Mouse (Mus musculus) forebrain, embryonic 11.5 days (tissue): ENCODE results near the gene Tbc1d23. TPM values are rescaled to one million over a fixed set of nuclear protein-coding genes. Genes with fewer than 3 reads are reported as not detected.

ENCODE experiments used
- ATAC-seq: fragments of 200-750 bp; cut with Nextera tagmentation; replicated peaks from 2 replicates; pipeline ENCODE4 v1.8.0; 2017; ENCODE audit warnings: moderate TSS enrichment; ENCODE audit not compliant: low FRiP score
- DNase-seq: peaks from one replicate; pipeline ENCODE4 v3.0.0-alpha.2; 2017; ENCODE audit warnings: low spot score
- H3K27ac ChIP-seq: fragments of 300-500 bp; sonication (generic); 2 replicates; pipeline ENCODE4 v1.5.1; 2014; ENCODE audit warnings: low read depth, low read length
- H3K27me3 ChIP-seq: fragments of 300-500 bp; sonication (generic); 2 replicates; pipeline ENCODE4 v1.6.1; 2014; ENCODE audit warnings: mild to moderate bottlenecking, low read length, mixed read lengths; ENCODE audit not compliant: control insufficient read depth, insufficient read depth
- H3K36me3 ChIP-seq: fragments of 300-500 bp; sonication (generic); 2 replicates; pipeline ENCODE4 v1.6.1; 2014; ENCODE audit warnings: mild to moderate bottlenecking, low read length, moderate library complexity, mixed read lengths; ENCODE audit not compliant: control insufficient read depth, insufficient read depth
- H3K4me1 ChIP-seq: fragments of 300-500 bp; sonication (generic); replicated peaks from 2 replicates; pipeline ENCODE4 v1.6.1; 2014; ENCODE audit warnings: low read length, mixed read lengths; ENCODE audit not compliant: control insufficient read depth, insufficient read depth
- H3K4me2 ChIP-seq: fragments of 300-500 bp; sonication (generic); 2 replicates; pipeline ENCODE4 v1.6.1; 2014; ENCODE audit warnings: low read depth, mild to moderate bottlenecking, low read length, moderate library complexity, mixed read lengths; ENCODE audit not compliant: severe bottlenecking
- H3K4me3 ChIP-seq: fragments of 300-500 bp; sonication (generic); 2 replicates; pipeline ENCODE4 v1.5.1; 2014; ENCODE audit warnings: low read depth, low read length
- H3K9ac ChIP-seq: fragments of 300-500 bp; sonication (generic); 2 replicates; pipeline ENCODE4 v1.6.1; 2014; ENCODE audit warnings: low read length
- H3K9me3 ChIP-seq: fragments of 300-500 bp; sonication (generic); 2 replicates; pipeline ENCODE4 v1.6.1; 2016; ENCODE audit warnings: low read length, mixed read lengths; ENCODE audit not compliant: control insufficient read depth
- WGBS: fragments of 180-500 bp; shearing (Covaris S2); extraction: QIAGEN DNeasy Blood & Tissue Kit; methylation state at CpG from one replicate; pipeline ENCODE4 v1.1.7; 2014; 5-methylcytosine and 5-hydroxymethylcytosine counted together
- polyA plus RNA-seq: library from polyadenylated mRNA; unstranded; fragments of >200 nt; fragmentation: Nextera tagmentation; extraction: Ambion mirVana; gene quantifications from 2 replicates; pipeline ENCODE4 v1.2.1, GENCODE M21; 2014

Gene Tbc1d23
- polyA plus RNA-seq, 1 experiment from 2014 or later: 26.5 TPM

- Histone ChIP-seq H3K36me3 (0 out of 2 replicates have a peak, but pooled peaks cover 2% of the 10 kb centered on the region), H3K9ac (no peak overlapping the region), H3K9me3 (no peaks in the 10 kb centered on the region), H3K4me1 (no peaks in the 10 kb centered on the region), H3K4me3 (no peak overlapping the region), H3K4me2 (no peak overlapping the region), H3K27me3 (no peaks in the 10 kb centered on the region), H3K27ac (no peak overlapping the region)
- 94% methylated on average over 6 of the region's 6 CpGs for WGBS
- DNase-seq (no peak), ATAC-seq (no peak)
These were observed 97.7 kb downstream of the Tbc1d23 start for GRCm38 (mm10) chr16:57133611-57134010.

GRCm38 (mm10) chr16:57132326-57132725, 99.0 kb downstream of the Tbc1d23 start:
- Histone ChIP-seq H3K27me3 (no peaks in the 10 kb centered on the region), H3K4me2 (no peak overlapping the region), H3K36me3 (no peaks in the 10 kb centered on the region), H3K4me3 (no peak overlapping the region), H3K9me3 (no peaks in the 10 kb centered on the region), H3K9ac (no peak overlapping the region), H3K4me1 (no peaks in the 10 kb centered on the region), H3K27ac (no peak overlapping the region)
- DNase-seq (no peak), ATAC-seq (no peak)
- WGBS: 91% methylated on average over 1 of the region's 1 CpGs

DNA sequence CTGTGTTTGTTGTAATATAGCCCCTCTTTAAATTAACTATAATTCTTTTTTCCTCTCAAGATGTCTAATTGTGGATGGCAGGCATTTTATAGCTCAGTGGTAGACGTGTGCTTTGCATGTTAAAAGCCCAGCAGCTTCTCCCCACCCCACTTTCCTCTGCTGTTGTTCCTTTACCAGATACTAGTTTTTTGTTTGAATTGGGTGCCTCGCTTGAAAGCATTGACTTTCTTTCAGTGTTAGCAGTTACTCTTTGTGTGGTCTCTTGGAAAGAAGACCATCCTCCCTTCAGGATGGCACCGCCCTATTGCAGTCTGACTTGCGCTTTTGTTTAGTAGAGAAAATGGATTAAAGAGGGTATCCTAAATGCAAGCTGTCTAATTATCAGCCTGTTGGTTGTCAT, 99.8 kb downstream of the Tbc1d23 start:
- H3K4me1 ChIP-seq: no peaks in the 10 kb centered on the region
- no peaks in the 10 kb centered on the region for H3K27me3 ChIP-seq
- WGBS: 65% methylated on average over 4 of the region's 4 CpGs
- no peak overlapping the region for H3K4me2 ChIP-seq
- no peak overlapping the region for H3K27ac ChIP-seq
- H3K9ac ChIP-seq: no peak overlapping the region
- H3K9me3 ChIP-seq: no peaks in the 10 kb centered on the region
- no peaks in the 10 kb centered on the region for H3K36me3 ChIP-seq
- DNase-seq (no peak), ATAC-seq (no peak)
- H3K4me3 ChIP-seq: no peak overlapping the region

DNA sequence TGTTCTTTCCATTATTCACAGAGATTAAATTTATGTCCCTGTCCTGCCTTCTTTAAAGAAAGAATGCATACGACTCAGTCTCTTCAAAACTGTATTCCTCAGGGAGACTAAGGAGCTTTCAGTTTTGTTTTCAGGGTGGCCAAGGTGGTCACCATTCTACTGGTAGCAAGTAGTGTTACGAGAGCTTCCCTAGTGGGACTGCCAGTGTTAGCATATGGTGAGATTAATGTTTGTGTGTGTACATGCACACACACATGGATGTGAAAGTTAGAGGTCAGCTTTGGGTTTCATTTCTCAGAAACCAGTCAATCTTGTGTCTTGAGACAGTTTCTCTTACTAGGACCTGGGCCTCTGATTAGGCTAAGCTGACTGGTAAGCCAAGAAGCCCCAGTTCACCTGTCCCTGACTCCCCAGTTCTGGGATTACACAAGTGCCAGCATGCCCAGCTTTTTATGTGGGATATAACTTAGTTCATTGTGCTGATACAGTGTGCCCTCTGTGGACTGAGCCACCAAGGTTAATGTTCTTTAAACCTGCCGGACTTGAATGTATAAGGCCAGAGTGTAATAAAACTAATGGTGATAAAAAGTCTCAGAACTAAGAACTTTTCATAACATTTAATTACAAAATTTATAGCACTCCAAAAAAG, 100.4 kb downstream of the Tbc1d23 start:
- ATAC-seq (no peak), DNase-seq (no peak)
- WGBS: 90% methylated on average over 3 of the region's 3 CpGs
- Histone ChIP-seq H3K4me1 (no peaks in the 10 kb centered on the region), H3K9me3 (no peaks in the 10 kb centered on the region), H3K36me3 (no peaks in the 10 kb centered on the region), H3K4me3 (no peak overlapping the region), H3K27me3 (no peaks in the 10 kb centered on the region), H3K27ac (no peak overlapping the region), H3K4me2 (no peak overlapping the region), H3K9ac (no peak overlapping the region)

DNA sequence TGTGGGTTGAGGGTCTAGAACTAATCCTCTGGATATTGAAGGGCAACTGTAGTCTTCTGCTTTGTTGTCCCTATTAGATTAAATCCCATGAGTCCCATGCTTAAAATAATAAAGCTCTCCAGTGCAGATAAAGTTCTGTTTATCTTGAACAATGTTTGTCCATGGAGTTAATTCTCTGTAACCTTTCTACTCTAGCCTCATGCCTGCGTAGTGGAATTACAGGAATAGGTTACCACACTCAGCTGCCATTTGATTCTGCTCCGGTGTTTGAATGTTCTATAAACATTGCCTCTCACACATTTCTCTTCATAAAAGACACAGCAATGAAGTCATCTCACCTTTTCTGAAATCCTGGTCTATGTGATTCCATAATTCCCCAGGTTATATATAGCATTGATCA, 103.5 kb downstream of the Tbc1d23 start:
- no peaks in the 10 kb centered on the region for H3K9me3 ChIP-seq
- no peak overlapping the region for H3K9ac ChIP-seq
- H3K4me1 ChIP-seq: peaks cover 6% of the 10 kb centered on the region; the same call in 1 of the 2 replicates
- no peaks in the 10 kb centered on the region for H3K27me3 ChIP-seq
- ATAC-seq (no peak), DNase-seq (no peak)
- no peak overlapping the region for H3K27ac ChIP-seq
- H3K4me3 ChIP-seq: no peak overlapping the region
- 93% methylated on average over 2 of the region's 2 CpGs for WGBS
- no peak overlapping the region for H3K4me2 ChIP-seq
- H3K36me3 ChIP-seq: no peaks in the 10 kb centered on the region

DNA sequence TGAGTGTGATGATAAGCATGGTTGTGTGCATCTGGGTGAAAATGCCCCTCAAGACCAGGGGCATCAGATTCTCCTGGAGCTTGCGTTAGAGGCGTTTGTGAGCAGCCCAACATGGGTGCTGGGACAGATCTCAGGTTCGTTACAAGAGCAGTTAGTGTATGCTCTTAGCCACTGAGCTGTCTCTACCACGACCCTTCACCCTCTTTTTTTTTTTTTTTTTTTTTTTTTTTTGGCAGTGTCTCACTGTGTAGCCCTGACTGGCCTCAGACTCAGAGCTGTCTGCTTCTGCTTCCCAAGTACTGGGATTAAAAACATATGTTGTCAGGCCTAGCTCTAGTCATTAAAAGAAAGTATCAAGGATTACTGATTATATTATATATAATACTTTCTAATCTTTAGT, 105.0 kb downstream of the Tbc1d23 start:
- Histone ChIP-seq H3K4me2 (no peak overlapping the region), H3K4me3 (no peak overlapping the region), H3K36me3 (no peaks in the 10 kb centered on the region), H3K9ac (no peak overlapping the region), H3K27me3 (no peaks in the 10 kb centered on the region), H3K9me3 (no peaks in the 10 kb centered on the region), H3K27ac (no peak overlapping the region), H3K4me1 (peaks cover 8% of the 10 kb centered on the region; the same call in 1 of the 2 replicates)
- ATAC-seq: no peak
- no peak for DNase-seq
- 83% methylated on average over 4 of the region's 4 CpGs for WGBS

DNA sequence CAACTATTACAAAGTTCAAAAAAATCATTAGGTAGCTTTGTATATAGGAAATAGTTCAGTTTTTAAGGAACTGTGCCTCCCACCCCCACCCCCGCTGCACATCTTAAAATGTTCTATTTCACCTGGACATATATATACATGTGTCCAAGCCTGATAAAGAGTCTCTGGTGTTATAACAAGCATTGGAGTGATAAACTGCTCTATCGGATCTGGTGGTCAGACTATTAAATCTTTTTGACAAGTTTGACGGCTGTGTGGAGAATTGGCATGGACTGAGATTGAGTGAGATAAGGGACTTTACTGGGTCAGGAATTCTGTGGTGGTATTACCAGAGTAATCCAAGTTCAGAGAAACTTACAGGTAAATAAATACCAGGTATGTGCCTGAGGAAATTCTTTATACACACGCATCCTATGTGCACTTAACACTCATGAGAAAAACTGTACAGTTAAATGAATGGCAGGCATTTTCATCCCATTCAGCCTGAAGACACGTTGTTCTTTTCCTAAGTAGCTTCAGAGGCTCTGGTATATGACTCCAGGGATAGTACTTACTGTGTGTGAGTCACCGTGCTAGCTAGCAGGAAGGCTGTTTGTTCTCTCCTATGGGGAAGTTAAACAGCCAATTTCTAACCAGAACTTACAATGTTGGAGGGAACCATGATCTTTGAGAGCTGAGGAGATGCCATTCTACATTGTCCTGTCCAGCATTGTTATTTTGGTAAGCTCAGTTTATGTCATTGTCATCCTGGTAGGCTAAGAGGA, 108.4 kb downstream of the Tbc1d23 start:
- H3K4me3 ChIP-seq: peak overlapping the region; percentile 97
- peaks cover 8% of the 10 kb centered on the region; the same call in 1 of the 2 replicates for H3K4me1 ChIP-seq
- WGBS: 68% methylated on average over 6 of the region's 6 CpGs
- ATAC-seq (no peak), DNase-seq (no peak)
- H3K36me3 ChIP-seq: no peaks in the 10 kb centered on the region
- H3K4me2 ChIP-seq: peak overlapping the region; percentile 75
- no peak overlapping the region for H3K27ac ChIP-seq
- H3K9me3 ChIP-seq: no peaks in the 10 kb centered on the region
- no peaks in the 10 kb centered on the region for H3K27me3 ChIP-seq
- peak overlapping the region; percentile 94 for H3K9ac ChIP-seq

GRCm38 (mm10) chr16:57121816-57122415, 109.4 kb downstream of the Tbc1d23 start:
- Histone ChIP-seq H3K4me3 (peak overlapping the region; percentile 97), H3K27me3 (no peaks in the 10 kb centered on the region), H3K9ac (peak overlapping the region; percentile 94), H3K4me2 (peak overlapping the region; percentile 75), H3K27ac (peak overlapping the region; percentile 71), H3K9me3 (no peaks in the 10 kb centered on the region), H3K4me1 (peaks cover 8% of the 10 kb centered on the region; the same call in 1 of the 2 replicates), H3K36me3 (no peaks in the 10 kb centered on the region)
- under 1% methylated on average over 59 of the region's 59 CpGs for WGBS
- ATAC-seq (no peak), DNase-seq (no peak)
